Mouse (Mus musculus): ENCODE results near the gene Trip4.

Trip4 gene

GRCm38 (mm10) chr9:65908394-65909300 is at the start of gene Trip4, which contains the start of gene Csnk1g1:
Trip4 (minus strand) TSS chr9:65908794.
Csnk1g1 (plus strand) TSS chr9:65908924.
- peak; percentile 93 to 98 for DNase-seq (ENCODE audit: low spot score in 2 of 2)

DNA sequence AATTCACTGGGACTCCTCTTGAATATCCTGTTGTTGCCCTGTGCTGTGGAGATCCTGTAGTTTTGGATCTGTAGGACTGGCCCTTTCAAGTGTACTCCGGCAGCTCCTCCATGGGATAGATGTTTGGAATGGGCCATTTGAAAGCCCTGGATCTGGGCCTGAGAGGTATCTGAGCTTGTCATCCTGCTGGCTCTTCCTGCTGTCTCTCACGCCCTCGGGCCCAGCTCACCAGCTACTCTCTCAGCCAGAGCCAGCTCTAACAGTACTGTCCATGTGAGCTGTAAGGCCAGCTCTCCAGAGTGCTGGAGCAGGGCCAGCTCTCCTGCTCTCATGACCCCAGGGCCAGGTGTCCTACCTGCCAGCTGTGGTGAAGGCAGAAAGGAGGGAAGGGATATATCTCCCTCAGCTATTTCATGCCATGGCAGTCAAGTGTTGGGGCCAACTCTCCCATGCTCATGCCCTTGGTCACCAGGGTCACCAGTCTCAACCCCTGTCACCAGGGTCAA is 42.5 kb upstream of the Trip4 start:
- DNase-seq (ENCODE audit: low spot score in 2 of 2), result no peak

- DNase-seq (ENCODE audit: low spot score in 2 of 2), result no peak
Measured at GRCm38 (mm10) chr9:65937566-65937965, 29.0 kb upstream of the Trip4 start.

DNA sequence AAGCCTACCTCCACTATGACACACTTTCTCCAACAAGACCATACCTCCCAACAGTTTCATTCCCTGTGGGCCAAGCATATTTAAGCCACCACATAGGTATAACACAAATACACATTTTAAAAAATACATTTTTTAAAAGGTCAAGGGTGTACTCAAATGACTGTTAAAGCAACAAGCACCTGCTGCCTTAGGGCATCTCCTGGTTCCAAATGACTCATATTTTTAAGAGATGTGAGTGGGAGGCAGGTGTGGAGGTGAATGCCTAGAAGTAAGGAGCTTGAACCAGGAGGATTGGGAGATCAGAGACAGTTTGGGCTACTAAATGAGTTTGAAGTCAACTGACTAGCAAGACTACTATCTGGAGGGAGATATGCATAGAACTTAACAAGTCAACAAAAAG is 21.2 kb upstream of the Trip4 start:
- no peak for DNase-seq (ENCODE audit: low spot score in 2 of 2)

DNA sequence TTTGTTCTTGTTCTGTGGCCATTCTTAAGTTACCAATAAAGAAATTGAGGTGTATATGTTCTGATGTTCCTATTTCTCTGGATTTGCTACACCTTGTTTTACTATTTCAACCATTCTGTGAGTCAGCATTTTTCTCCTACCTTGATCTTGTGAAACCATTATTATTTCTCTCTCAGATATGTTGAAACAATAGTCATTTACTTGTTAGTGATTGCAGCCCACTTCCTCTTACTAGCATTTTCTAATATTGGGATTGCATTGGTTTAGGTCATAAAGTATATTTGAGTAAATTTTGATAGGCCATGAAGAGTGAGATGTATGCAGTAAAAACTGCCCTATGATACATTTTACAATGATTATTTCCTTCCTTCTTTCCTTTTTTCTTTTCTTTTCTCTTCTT is 19.9 kb upstream of the Trip4 start:
- no peak for DNase-seq (ENCODE audit: low spot score in 2 of 2)

- DNase-seq (ENCODE audit: low spot score in 2 of 2), result no peak
Measured at GRCm38 (mm10) chr9:65917015-65917414, 8.4 kb upstream of the Trip4 start.

GRCm38 (mm10) chr9:65913976-65914375 is 5.4 kb upstream of the Trip4 start:
- DNase-seq (ENCODE audit: low spot score in 2 of 2), result no peak

- DNase-seq (ENCODE audit: low spot score in 2 of 2), result no peak
Measured at GRCm38 (mm10) chr9:65909837-65910236, 1.2 kb upstream of the Trip4 start.

DNA sequence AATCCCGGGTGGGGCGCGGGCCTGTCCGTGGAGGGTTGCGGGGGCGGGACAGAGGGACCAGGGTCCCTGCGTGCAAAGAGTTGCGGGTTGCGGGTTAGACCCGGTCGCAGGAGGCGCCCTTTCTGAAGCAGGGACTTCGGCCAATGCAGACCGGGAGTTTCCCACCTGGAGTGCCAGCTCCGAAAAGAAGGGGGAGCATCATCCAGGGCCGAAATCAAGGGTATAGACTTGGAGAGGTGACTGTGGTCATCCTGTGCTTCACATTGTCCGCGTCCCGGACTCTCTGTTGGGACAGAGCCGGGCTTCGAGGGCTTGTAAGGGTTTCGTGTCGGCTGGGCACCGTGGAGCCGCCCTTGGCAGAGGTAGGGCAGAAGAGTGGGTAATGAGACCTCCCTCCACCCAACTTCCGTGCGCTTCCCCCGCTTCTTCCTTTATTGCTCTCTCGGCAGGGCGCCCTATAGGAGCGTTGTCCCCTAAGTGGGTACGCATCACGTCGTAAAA is 757 bp upstream of the Trip4 start:
- peak in 1 of 2 experiments; percentile 67 for DNase-seq (ENCODE audit: low spot score in 2 of 2)

DNA sequence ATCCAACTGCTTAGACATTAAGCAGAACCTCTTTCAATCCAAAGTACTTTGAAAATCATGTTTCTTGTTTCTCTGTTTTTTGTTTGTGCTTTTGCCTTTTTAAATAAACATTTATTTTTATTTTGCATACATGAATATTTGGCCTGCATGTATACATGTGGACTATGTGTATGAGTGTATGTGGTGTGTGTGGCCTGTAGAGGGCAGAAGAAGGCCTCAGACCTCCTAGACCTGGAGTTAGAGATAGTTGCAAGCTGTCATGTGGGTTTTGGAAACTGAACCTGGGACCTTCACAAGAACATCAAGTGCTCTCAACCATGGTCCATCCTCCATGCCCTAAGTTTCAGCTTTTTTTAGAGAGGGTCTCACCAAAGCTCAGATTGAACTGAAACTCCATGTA is 5.2 kb downstream of the Trip4 start:
- no peak for DNase-seq (ENCODE audit: low spot score in 2 of 2)

- DNase-seq (ENCODE audit: low spot score in 2 of 2), result no peak
Measured at GRCm38 (mm10) chr9:65902879-65903278, 5.7 kb downstream of the Trip4 start.

DNA sequence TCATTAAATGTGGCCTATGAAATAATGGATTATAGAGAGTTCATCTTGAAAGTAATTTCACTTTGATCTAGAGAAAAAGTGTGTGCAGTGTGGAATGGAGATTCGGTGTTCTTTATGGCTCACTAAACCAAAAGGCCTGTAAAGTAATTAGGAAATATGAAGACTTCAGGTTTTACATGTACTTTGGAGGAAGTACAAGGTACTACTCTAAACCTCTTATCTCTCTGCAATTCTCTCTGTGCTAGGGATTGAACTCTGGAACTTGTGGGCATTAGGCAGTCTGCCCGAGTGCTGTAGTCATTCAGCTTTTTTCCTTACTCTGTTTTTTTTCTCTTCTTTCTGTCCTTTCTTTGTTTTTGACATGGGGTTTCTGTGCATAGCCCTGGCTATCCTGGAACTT is 11.6 kb downstream of the Trip4 start:
- no peak for DNase-seq (ENCODE audit: low spot score in 2 of 2)

DNA sequence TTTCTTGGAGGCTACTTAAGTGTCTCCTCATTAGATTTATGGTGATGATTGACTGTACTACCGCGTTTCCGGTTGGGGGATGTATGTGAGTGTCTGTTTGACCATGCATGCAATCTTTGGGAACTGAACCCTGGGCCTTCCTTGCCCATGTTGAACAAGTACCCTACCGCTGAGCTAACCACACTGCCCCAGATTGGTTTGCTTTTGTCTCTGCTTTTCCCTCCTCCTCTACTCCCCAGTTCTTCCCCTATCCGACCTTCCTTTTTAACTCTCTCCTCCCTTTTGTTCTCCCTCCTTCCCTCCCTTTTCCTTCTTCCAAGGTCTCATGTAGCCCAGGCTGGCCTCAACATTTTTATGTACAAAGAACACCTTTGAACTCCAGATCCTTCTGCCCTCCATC is 17.5 kb downstream of the Trip4 start:
- DNase-seq (ENCODE audit: low spot score in 2 of 2), result no peak

DNA sequence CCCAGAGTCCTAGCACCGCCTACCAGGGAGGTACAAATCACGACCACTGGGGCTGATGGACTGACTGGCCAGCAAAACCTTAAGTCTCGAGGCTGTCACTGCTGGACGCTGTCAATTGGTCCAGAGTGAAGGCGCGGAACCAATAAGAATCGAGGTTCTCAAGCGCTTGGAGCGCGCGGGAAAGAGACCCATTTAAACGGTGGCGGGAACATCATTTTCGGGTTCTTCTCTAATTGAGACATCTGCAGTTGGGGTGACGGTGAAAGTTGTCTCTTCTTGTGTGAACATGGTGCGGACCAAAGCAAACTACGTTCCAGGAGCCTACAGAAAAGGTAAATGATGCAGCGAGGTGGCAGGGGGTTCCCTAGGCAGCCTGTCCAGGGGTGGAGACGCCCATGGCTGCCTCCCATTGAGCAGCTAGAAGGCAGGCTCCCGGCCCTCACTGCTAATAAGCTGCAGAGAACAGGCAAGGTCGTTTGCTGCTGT is 18.4 kb downstream of the Trip4 start, which contains the start of gene Pclaf:
Gene Pclaf, plus strand, starts transcription at position 95 of the 486 bp plus-strand sequence.
- peak; percentile 53 to 54 for DNase-seq (ENCODE audit: low spot score in 2 of 2)

- DNase-seq (ENCODE audit: low spot score in 2 of 2), result peak; percentile 74 to 86
Measured at GRCm38 (mm10) chr9:65884564-65885315, 23.9 kb downstream of the Trip4 start.

DNA sequence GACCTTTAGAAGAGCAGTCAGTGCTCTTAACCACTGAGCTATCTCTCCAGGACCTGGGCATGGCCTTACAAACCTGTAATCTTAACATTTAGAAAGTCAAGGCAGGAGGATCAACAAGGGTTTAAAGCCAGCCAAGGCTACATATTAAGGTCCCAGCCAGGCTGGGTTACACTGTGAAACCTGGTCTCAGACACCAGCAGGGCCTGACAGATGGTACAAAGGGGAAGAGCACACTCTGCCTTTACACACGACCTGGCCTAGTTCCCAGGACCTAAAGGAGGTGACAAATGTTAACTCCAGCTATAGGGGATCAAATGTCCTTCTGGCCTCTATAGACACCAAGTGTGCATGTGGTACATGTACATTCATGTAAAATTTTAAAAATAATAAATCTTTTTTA is 48.9 kb downstream of the Trip4 start:
- DNase-seq (ENCODE audit: low spot score in 2 of 2), result no peak

DNA sequence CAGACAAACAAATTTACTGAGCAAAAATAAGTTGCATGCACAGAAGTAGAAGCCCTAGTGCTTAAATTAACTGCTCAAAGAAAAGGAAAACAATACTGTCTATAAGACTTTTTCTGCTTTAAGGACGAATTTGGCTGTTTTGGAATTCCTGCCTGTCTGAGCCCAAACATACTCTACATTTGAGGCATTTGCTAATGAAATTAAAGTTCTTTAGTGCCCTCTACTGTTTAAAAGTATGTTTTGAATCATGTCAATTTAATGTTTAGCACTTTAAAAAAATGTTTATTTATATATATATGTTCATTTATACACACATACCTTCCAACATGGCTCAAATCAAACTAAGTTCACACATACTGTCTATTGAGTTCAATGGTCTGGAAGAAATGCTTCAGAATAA is 58.4 kb downstream of the Trip4 start:
- DNase-seq (ENCODE audit: low spot score in 2 of 2), result no peak

- DNase-seq (ENCODE audit: low spot score in 2 of 2), result no peak
Measured at GRCm38 (mm10) chr9:65848154-65848553, 60.4 kb downstream of the Trip4 start.

GRCm38 (mm10) chr9:65844421-65845165 is 64.0 kb downstream of the Trip4 start:
- DNase-seq (ENCODE audit: low spot score in 2 of 2), result no peak

DNA sequence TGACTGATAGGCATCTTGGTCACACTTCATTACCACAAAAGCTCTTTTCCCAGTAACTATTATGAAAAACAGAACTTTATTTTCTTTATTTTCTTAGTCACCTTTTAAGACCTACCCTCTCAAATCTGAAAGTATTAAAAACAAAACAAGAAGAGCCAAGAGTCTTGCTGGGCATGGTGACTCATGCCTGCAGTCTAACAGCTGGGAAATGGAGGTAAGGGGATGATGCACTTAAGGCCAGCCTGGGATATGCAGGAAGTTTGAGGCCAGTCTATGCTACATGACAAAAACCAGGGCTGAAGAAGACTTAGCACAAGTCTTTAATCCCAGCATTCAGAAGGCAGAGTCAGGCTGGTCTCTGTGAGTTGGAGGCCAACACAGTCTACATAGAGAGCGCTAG is 68.8 kb downstream of the Trip4 start:
- DNase-seq (ENCODE audit: low spot score in 2 of 2), result no peak

- no peak for DNase-seq (ENCODE audit: low spot score in 2 of 2)
Measured at GRCm38 (mm10) chr9:65836916-65837315, 71.7 kb downstream of the Trip4 start.
